Mouse (Mus musculus): Measurements from ENCODE around the gene Topors. TPM values are rescaled to one million over a fixed set of nuclear protein-coding genes. Genes with fewer than 3 reads are reported as not detected.

Topors gene
- total RNA-seq, 2 experiments from 2014 or later = 21.2 to 22.0 TPM

DNA sequence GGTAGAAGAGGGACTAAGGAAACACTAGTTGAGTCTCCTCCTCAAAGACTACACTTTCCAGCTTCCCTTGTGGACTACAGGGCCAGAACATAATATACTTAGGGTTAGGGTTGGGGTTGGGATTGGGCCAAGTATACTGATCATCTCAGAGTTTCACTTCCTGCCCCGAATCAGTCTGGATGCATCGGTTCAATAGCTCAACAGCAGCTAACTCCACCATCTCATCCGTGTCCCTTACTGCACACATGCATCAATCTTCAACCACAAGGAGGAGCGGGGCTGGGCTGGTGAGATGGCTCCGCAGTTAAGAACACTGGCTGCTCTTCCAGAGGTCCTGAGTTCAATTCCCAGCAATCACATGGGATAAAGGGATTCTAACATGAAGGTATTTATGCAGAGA lies 18.7 kb downstream of the Topors start:
- no peak for DNase-seq

GRCm38 (mm10) chr4:40244035-40244434 lies 25.6 kb downstream of the Topors start:
- no peak for DNase-seq

DNA sequence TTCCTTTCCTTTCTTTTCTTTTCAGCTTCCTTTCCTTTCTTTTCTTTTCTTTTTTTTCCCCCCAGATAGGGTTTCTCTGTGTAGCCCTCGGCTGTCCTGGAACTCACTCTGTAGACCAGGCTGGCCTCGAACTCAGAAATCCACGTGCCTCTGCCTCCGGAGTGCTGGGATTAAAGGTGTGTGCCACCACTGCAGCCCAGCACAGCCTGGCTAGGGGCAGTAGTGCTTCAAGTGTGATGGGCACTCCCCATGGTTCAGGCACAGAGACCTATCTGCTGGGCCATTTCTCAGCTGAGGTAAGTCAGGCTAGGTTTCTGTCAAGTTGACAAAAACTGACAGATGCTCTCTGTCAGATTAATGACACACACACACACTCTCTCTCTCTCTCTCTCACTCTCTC lies 26.6 kb downstream of the Topors start:
- DNase-seq = no peak

DNA sequence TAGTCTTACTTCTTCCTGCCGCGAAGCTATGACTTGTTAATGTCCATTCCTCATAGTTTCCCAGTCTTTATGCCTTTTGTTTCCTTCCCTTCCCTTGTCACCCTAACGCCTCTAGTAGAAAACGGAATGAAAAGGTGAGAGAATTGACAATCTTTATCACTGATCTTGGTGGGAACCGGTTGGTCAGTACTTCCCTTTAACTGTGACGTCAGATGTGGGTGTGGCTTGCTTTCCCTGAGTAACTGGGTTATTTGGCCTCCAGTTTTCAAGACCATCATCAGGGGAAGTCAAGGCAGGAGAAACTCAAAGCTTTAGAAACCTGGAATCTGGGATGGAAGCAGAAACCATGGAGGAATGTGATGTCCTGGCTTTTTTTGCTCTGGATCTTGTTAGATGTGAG lies 27.7 kb downstream of the Topors start:
- DNase-seq = no peak

- DNase-seq = no peak
Observed at GRCm38 (mm10) chr4:40240272-40240744, 29.3 kb downstream of the Topors start.

GRCm38 (mm10) chr4:40239409-40240271 lies 30.0 kb downstream of the Topors start, which contains the start of gene Ddx58:
Gene Ddx58 (minus strand): TSS chr4:40239828.
- DNase-seq = peak; percentile 23

DNA sequence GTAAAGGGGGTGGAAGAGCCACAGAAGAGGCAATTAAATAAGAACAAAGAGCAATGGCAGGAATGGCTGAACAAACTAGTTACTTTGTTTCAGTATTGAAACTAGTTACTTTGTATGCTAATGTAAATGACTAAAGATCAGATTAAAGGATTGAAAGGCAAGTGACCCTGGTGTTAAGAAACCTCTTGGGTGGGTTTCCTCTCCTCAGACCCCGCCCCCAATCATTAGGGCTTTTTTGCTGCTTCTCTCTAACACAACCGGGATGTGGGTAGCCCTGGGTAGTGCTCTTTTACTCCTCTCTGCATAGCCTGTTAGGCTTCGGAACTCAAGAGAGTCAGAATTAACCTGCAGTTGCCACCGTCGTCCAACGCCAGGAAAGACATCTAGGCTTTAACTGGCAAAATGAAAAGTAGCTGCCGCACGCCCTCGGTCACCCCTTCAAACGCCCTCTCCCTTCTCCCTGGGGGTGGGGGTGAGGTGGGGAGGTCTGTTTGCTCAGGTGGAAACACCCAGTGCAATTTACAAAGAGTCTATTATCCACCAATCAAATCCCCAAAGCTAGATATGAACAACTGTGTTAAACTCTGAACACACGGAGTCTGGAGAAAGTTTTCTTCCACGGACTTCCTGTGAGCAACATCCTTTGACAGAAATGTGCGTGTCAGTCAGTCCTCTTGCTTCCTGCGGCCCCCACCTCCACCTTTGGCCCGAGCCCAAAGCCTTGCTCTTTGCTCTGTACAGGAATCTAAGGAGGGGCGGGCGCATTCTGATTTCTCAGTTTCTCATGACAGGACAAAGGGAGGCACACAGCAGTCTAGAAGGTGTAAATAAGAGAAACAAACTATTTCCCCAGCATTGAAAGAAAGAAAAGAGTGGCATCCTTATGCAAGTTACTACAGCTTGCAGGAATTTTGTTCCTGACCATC lies 30.9 kb downstream of the Topors start:
- peak; percentile 65 for DNase-seq

DNA sequence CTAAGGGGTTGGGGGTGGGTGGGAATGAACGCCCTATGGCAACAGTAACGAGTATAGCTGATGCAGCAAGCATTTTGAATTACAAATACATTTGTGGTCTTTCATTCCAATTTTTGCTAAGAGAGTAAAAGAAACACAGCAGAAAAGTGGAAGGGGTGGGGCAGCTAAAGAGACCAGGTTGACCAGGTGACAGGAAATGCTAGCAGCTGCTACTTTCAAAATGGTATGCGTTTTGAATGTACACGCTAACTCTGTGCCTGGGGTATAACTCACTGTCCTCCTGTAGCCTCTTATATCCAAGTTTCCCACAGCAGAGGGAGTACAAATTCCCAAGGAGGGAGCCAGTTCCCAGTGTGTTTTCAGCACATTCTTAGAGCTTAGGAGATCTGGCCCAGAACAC lies 32.8 kb downstream of the Topors start:
- no peak for DNase-seq

GRCm38 (mm10) chr4:40234256-40234655 lies 35.4 kb downstream of the Topors start:
- no peak for DNase-seq

- no peak for DNase-seq
Observed at GRCm38 (mm10) chr4:40233062-40233664, 36.5 kb downstream of the Topors start.

DNA sequence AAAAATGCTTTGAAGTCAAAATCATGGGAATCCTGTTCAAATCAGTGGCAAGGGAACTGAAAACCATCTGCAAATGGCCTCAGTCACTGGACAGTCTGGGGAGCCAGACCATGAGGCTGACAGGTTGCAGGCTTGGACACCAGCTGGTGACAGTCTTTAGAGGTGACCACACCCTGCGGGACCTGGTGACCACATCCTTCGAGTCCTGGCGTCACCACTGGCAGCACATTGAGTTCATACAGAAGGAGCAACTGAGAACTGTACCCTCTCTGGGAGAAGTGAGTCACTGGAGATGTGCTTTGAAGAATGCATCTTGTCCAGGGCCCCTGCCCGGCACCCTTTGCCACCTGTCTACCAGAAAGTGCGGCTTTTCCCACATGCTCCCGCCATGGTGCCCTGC lies 39.9 kb downstream of the Topors start:
- DNase-seq = no peak

DNA sequence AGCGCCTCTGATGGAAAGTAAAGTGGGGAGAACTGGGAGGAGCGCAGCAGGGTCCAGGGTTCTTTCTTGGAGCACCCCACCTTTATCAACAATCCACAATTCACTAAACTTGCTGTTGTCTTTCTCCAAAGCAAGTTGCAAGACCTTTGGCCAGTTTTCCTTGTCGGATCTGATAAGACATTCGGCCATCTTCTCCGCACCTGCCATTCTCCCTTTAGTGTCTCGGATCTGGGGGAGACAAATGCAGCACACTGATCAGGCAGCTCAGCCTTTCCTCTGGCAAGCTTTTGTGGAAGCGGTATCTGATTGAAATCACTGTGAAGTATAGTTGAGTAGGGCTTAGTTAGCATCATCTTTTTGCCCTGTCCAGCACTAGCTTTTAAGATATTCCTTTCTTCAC lies 41.8 kb downstream of the Topors start:
- DNase-seq = no peak

DNA sequence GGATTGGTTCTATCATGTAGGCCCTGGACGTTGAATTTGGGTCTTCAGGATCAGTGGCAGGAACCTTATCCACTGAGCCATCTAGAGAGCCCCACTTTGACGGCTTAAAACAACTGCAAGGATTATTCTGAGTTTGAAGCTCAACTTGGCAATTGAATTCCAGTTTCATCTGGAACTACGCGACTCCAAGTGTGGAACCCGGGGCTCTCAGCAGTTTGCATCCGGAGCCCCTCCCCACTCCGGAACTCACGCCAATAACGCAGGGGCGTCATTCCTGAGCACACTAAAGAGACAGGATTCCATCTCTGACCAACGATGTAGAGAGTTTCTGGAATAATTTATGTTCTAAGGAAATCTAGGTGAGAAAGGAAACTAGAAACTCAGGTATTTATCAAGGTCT lies 42.5 kb downstream of the Topors start:
- DNase-seq = no peak

DNA sequence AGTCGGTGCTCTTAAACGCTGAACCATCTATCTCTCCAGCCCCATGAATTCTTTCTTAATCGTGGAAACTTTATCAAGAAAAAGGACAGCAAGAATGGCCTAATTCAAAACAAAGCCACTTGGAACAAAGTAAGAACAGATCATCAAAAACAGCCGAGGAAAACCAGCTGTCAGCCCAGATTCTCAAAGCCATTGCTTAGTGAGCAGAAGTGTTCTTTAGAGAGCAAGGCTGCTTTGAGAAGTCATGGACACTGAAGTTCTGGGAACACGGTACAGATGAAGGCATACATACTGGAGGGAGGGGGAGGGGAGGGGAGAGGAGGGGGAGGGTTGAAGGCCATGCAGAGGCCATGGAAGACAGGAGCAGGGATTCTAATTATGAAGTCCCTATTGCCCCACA lies 43.6 kb downstream of the Topors start:
- no peak for DNase-seq

GRCm38 (mm10) chr4:40221876-40222585 lies 47.6 kb downstream of the Topors start:
- no peak for DNase-seq

GRCm38 (mm10) chr4:40221004-40221760 lies 48.5 kb downstream of the Topors start:
- DNase-seq = no peak

GRCm38 (mm10) chr4:40220437-40220836 lies 49.2 kb downstream of the Topors start:
- no peak for DNase-seq

DNA sequence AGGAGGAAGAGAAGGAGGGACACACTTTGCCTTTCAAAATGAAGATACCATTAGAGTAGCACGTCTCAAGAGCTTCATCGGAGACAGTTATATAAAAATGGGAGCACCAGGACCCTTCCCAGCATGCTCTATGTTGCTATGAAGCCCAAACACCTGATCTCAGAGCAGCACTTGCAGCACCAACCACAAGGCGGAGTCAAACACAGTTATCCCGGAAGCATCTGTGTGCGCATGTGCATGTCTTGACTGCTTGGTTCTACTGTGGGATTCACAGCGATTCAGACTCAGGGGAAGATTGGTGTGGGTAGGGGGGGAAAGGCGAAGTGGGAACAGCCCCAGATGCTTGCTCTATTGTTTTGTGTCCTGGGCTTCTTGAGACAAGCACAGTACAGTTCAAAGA lies 51.3 kb downstream of the Topors start:
- DNase-seq = peak; percentile 28

- no peak for DNase-seq
Observed at GRCm38 (mm10) chr4:40217910-40218309, 51.7 kb downstream of the Topors start.

DNA sequence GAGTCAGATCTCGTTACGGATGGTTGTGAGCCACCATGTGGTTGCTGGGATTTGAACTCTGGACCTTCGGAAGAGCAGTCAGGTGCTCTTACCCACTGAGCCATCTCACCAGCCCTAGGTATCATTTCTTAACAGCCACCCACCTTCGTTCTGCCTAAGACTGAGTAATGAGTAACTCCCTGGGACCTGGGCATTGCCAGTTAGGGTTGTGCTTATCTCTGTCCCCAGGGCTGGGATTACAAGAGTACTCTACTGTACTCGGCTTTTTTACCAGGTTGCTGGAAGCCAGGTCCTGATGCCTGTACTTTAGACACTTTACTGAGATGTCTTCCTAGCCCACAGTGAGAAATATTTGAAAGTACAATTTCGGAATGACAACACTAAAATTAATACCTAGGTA lies 57.5 kb downstream of the Topors start:
- DNase-seq = no peak

All from heart, postnatal 4 days (tissue).